Mouse (Mus musculus): ENCODE measurements at regions not wholly inside any gene's neighbourhood (a gene's known extent, or its start where the extent isn't known, plus 50 kb on each side); places are given as distances from the start of the nearest gene placed in this dataset.

GRCm38 (mm10) chr4:142956832-142957429 is 255.9 kb downstream of the Prdm2 start:
- no peak for DNase-seq (ENCODE audit: low spot score)

DNA sequence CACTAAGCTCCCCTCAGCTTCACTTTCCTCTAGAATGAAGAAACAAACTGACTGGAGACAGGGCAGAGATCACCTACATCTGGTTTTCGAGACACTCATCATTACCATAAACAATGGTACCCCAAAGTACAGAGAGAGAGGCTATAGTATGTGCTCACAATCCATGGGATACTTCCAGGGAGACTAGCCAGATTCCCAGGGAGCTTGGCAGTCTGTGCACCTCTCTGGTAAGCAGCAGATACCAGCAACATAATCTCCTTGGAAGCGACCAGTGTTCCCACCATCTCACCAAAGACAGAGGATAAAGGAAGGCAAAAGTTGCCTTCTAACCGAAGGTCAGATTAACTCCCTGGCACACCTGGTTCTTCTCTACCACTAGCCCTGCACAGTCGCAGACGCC is 256.4 kb downstream of the Prdm2 start:
- no peak for DNase-seq (ENCODE audit: low spot score)

DNA sequence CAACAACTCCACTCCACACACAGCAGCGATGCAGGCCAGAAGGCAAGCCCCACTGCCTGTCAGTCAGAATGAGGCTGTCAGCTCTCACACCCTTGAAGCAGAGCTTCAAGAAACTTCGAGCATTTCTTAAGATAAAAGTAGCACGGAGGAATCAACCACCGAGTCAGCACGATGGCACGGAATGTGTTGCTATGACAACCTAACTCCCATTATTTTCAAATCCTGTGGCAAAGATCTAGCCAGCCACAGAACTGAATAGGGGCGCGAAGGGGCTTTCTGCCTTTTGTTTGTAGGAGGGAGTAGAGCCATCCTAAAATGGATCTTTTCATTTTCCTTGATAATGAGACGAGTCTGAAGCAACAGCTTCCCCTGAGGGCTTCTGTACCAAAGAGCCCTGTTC is 259.1 kb downstream of the Prdm2 start:
- DNase-seq (ENCODE audit: low spot score): no peak

GRCm38 (mm10) chr4:142952879-142953278 is 259.9 kb downstream of the Prdm2 start:
- no peak for DNase-seq (ENCODE audit: low spot score)

GRCm38 (mm10) chr4:142947673-142948072 is 265.1 kb downstream of the Prdm2 start:
- no peak for DNase-seq (ENCODE audit: low spot score)

- no peak for DNase-seq (ENCODE audit: low spot score)
Observed at GRCm38 (mm10) chr4:142933627-142934026, 279.2 kb downstream of the Prdm2 start.

GRCm38 (mm10) chr4:142929245-142929644 is 283.6 kb downstream of the Prdm2 start:
- no peak for DNase-seq (ENCODE audit: low spot score)

DNA sequence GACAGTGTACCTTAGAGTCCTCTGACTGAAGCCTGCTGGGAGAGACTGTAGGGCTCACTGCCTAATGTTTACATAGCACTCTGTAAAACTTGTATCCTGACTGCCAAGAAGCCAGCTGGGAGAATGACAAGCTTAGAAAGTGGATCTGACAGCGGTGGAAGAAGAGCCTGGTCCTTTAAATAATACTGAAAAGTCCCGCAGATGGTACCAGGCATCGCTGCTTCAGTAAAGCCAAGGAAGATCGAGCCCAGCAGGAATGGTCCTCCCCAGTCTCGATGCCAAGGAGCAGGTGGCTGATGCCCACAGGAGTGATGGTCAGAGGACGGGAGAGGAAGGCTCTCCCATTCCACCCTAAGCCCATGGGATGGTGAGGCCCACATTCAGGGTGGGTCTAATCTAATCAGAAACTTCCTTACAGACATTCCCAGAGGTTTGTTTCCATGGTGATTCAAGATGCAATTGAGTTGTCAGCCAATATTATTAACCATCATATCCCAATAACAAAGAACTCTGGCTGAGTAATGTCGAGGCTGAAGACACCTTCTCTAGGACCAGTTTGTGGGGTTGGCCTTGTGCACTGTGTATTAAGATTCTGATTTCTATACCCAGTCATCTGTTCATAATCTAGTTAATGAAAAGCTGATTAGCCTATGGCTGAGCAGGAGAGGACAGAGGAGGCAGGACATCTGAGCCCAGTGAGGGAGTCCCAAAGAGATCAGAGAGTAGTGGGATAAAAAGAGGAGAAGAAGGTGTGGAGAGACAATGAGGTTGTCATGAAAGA is 285.3 kb downstream of the Prdm2 start:
- DNase-seq (ENCODE audit: low spot score): no peak

DNA sequence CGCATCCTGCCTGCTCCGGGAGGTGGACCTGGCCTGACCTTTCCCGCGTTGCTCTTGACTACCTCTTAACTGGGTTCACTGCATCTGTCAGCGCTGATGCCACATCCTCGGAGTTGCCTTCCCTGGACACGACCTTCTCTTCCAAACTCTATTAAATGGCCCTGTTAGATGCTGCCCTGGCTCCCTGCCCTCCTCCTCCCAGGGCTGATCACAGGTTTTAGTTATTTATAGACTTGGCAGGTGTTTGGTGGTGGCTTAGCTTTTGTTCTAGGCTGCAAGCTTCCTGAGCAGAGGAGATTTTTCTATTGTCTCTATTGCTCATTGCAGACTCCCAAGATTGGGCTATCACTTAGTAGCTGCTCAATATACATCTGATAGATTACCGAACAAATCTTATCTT is 287.7 kb downstream of the Prdm2 start:
- DNase-seq (ENCODE audit: low spot score): no peak

DNA sequence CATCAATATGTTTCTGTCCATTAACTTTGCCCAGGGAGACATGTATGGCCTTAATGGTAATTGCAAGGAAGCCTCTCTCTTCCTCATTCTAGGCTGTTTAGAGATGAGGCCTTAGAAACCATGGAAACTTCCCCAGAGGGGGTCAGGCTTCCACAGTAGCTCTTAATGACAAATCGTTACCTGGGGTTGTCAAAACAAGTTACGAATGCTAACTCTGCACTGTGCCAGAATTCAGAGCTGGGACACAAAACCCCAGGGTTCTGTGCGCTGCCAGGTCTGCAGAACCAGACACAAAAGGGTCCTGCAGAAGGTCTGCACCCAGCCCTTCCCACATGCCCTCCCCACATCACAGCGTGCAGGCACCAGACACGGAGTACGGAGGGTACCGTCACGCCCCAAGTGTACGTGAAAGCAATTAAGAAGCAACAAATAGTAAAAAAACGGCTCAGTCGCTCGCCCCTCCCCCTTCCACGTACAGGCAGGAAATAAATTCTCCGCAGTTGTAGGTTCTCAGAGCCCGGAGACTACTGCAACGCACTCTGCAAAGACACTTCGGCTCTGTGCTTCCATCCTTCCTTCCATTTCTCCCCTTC is 303.3 kb downstream of the Prdm2 start:
- DNase-seq (ENCODE audit: low spot score): no peak

DNA sequence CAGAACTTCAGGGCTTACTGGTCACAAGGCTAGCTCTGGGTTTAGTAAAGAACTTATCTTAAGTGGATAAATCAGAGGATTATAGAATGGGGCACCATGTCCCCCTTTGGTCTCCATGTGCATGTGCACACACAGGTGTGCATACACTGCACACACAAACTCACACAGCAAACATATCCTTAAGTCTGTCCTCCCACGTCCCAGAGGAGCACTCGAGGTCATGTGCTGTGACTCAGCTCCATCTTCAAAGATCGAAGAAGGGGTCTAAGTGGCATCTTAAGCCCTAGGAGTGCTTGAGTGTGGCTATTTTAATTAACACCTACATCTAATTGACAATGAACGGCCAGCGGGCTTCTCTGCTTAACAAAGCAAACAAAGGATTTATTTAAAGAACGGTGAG is 304.0 kb downstream of the Prdm2 start:
- DNase-seq (ENCODE audit: low spot score): no peak

DNA sequence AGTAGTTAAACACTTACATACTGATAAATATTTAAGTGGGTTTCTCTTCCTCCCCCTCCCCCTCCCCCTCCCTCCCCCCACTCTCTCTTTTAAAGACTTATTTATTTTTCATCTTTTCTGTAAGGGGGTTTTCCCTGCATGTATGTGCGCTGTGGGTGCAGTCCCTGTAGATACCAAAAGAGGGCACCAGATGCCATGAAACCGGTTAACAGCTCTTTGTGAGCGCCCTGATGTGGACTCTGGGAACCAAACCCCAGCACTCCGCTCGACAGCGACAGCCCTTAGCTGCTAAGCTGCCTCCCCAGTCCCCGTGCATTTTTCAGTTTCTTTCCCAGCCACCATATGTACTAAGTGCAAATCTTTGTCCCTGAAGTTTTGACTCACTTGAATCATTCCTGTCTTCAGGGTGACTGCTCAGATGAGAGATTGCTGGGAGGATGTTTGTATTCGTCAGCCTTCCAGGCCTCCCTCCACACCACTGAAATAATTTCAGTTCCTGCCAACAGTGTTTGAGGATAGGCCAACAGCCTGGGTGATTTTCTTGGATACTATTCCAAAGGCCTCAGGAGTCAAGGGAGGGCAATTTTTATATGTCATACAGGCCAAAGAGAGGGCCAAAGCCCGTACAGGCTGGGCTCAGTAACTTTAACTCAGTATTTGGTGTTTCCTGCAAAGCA is 309.3 kb downstream of the Prdm2 start:
- no peak for DNase-seq (ENCODE audit: low spot score)

DNA sequence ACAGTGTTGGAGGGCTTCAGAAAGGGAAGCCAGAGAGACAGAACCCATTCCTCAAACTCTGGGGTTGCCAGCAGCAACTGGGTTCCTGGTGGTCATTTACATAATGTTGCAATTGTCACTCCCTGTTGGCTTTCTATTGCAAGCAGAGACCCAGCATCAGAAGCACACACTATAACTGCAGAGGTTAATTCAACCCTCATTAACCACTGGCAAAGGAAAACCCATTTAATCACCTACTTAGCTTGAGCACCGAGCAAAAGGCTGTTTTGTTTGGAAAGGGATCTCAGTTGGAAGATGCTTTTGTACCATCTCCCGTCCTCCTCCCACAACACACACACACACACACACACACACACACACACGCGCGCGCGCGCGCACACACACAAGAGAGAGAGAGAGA is 312.0 kb downstream of the Prdm2 start:
- no peak for DNase-seq (ENCODE audit: low spot score)

- no peak for DNase-seq (ENCODE audit: low spot score)
Observed at GRCm38 (mm10) chr4:142898994-142899393, 313.8 kb downstream of the Prdm2 start.

GRCm38 (mm10) chr4:142890711-142891110 is 322.1 kb downstream of the Prdm2 start:
- no peak for DNase-seq (ENCODE audit: low spot score)

- no peak for DNase-seq (ENCODE audit: low spot score)
Observed at GRCm38 (mm10) chr4:142888891-142889290, 323.9 kb downstream of the Prdm2 start.

DNA sequence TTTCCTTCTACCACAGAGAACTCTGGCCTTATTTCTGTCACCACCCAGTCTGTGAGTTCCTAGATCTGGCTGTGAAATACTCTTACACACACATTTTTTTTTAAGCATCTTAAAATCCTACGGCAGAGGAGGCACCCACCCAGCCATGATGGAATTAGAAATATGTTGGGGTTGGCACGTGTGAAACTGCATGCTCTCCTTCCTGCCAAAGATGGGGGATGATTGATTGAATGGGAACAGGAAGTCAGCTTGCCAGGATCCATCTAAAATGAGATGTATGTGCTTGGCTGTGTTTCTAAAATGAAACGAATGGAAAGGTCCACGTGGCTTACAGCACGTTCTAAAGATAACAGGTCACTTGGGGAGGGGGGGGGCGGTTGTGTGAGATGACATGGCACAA is 324.9 kb downstream of the Prdm2 start:
- DNase-seq (ENCODE audit: low spot score): no peak

DNA sequence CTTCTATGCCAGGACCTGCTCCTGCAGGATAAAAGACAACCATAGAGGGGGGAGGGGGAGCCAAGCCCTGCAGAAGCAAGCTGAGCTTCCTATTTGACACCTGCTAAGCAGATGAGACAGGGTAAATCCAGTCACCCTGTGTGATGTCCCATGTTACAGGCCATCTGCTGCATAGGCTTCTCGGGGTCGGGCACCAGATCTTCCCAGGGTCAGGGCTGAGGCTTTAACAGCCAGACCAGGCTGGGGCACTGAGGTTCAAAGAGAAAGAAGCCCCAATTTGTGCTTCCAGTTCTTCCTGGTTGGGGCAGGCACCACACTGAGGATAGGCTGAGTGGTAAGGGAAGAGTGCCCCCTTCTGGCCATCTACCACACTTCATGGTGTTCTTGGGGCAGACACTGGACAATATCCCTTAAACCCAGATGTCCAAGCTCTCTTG is 332.5 kb downstream of the Prdm2 start:
- DNase-seq (ENCODE audit: low spot score): peak; percentile 86

GRCm38 (mm10) chr4:142876151-142876550 is 336.6 kb downstream of the Prdm2 start:
- DNase-seq (ENCODE audit: low spot score): no peak

DNA sequence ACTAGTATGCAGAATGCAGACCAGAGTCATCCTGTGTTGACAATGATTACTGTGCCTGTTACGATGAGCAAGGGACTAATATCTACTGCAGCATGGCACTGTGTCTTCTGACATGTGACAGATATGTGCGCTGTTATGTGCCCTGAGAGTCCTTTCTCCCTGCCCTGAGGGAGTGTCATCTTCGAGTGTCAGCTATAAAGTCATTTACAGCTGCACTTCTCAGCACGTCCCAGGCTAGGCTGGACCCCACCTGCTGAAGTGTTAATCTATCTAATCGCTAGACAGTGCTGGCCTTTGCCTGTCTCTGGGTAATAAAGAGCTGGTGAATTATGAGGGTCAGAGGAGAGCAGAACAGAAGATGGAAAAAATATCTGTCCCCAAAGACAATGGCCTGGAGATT is 337.7 kb downstream of the Prdm2 start:
- no peak for DNase-seq (ENCODE audit: low spot score)

DNA sequence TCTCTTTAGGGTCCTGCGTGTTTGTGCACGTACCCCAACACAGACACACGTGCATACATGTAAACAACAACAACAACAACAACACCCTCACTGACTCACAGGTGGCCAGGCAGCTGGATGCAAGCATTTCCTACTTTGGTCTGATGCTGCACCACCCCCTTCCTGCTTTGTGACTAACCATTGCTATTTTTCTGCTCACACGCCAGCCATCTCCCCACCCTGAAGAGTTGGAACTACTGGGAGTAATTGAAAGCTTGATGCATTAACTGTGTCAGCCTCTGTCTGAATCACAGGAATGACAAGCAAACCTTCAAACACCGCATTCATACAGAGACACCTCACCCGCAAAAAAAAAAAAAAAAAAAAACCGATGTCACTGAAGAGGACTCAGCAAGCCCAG is 346.5 kb downstream of the Prdm2 start:
- DNase-seq (ENCODE audit: low spot score): no peak

- no peak for DNase-seq (ENCODE audit: low spot score)
Observed at GRCm38 (mm10) chr4:142865593-142865992, 347.2 kb downstream of the Prdm2 start.

GRCm38 (mm10) chr4:142863939-142864338 is 348.9 kb downstream of the Prdm2 start:
- DNase-seq (ENCODE audit: low spot score): no peak
